Mouse (Mus musculus) thymus, adult 2 months (tissue): ENCODE measurements around the gene Wdr6. TPM values are rescaled to one million over a fixed set of nuclear protein-coding genes. Genes with fewer than 3 reads are reported as not detected.

Experiments
- DNase-seq: peaks from one replicate; pipeline ENCODE4 v3.0.0; 2021
- H3K27ac ChIP-seq: fragments of 200-500 bp; 2 replicates; pipeline ENCODE4 v1.5.1; 2012; ENCODE audit warnings: low read length, control low read depth; ENCODE audit not compliant: control insufficient read depth, insufficient read depth
- H3K27me3 ChIP-seq: fragments of 200-500 bp; 2 replicates; pipeline ENCODE4 v1.6.1; 2012; ENCODE audit warnings: mild to moderate bottlenecking, low read length, moderate library complexity, mixed read lengths; ENCODE audit not compliant: control insufficient read depth, insufficient read depth
- H3K36me3 ChIP-seq: fragments of 200-500 bp; 2 replicates; pipeline ENCODE4 v1.6.1; 2012; ENCODE audit warnings: mild to moderate bottlenecking, low read length, moderate library complexity; ENCODE audit not compliant: control insufficient read depth, insufficient read depth
- H3K4me1 ChIP-seq: fragments of 200-500 bp; replicated peaks from 2 replicates; pipeline ENCODE4 v1.6.1; 2012; ENCODE audit warnings: low read length; ENCODE audit not compliant: control insufficient read depth, insufficient read depth
- H3K4me3 ChIP-seq: fragments of 200-500 bp; 2 replicates; pipeline ENCODE4 v1.5.1; 2012; ENCODE audit warnings: mild to moderate bottlenecking, low read length, control low read depth, moderate library complexity; ENCODE audit not compliant: control insufficient read depth, insufficient read depth
- CTCF ChIP-seq: fragments of 200-500 bp; IDR thresholded peaks from 2 replicates; pipeline ENCODE4 v1.5.1; 2012; ENCODE audit warnings: mild to moderate bottlenecking, control low read depth, low read length, moderate library complexity, borderline replicate concordance; ENCODE audit not compliant: control insufficient read depth, poor library complexity, insufficient read depth; ENCODE audit errors: extremely low read depth
- POLR2A ChIP-seq: fragments of 200-500 bp; IDR thresholded peaks from 2 replicates; pipeline ENCODE4 v1.6.1; 2012; ENCODE audit warnings: mild to moderate bottlenecking, low read length, control low read depth, moderate library complexity; ENCODE audit not compliant: control insufficient read depth, poor library complexity, insufficient read depth; ENCODE audit errors: extremely low read depth
- WGBS: fragments of 180-500 bp; shearing (Covaris S2); methylation state at CpG from one replicate; pipeline ENCODE4 v1.1.7; 2018; 5-methylcytosine and 5-hydroxymethylcytosine counted together
- polyA plus RNA-seq: library from polyadenylated mRNA; depleted of rRNA; stranded (reverse); fragments of >200 nt; gene quantifications from 2 replicates; pipeline ENCODE4 v1.2.3, GENCODE M21; 2012; rRNA removed

Gene Wdr6
- polyA plus RNA-seq, 1 experiment, result 106 TPM

DNA sequence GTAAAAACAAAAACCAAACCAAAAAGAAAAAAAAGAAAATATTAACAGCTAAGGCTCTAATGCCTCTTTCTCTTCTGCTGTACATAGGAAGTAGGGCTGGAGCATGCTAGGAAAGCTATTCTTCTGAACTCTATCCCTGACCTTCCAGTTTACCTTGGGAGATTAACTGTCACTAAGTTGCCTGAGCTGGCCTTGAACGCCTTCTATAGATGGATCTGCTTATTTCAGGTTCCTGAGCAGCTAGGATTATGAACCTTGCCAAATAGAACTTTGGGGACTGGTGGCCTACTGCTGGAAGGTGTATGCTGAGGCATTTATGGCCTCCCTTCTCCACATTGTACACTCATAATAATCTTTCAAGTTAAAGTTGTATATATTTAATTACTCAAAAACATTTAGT is 47.6 kb downstream of the Wdr6 start:
- Histone ChIP-seq H3K27ac (no peak overlapping the region), H3K4me1 (no peaks in the 10 kb centered on the region), H3K4me3 (no peak overlapping the region), H3K27me3 (no peaks in the 10 kb centered on the region), H3K36me3 (peaks cover 72% of the 10 kb centered on the region)
- DNase-seq, result no peak
- no peak for TF ChIP-seq CTCF
- no peak for TF ChIP-seq POLR2A
- 97% methylated on average over 1 of the region's 1 CpGs for WGBS

- WGBS, result 83% methylated on average over 3 of the region's 3 CpGs
- no peaks in the 10 kb centered on the region for H3K4me1 ChIP-seq
Measured at GRCm38 (mm10) chr9:108525400-108525799, 53.1 kb downstream of the Wdr6 start.

GRCm38 (mm10) chr9:108523341-108523740 is 55.2 kb downstream of the Wdr6 start:
- Histone ChIP-seq H3K4me3 (no peak overlapping the region), H3K27me3 (no peaks in the 10 kb centered on the region), H3K36me3 (peaks cover 5% of the 10 kb centered on the region), H3K27ac (no peak overlapping the region), H3K4me1 (no peaks in the 10 kb centered on the region)
- DNase-seq, result no peak
- WGBS, result 97% methylated on average over 4 of the region's 4 CpGs
- no peak for TF ChIP-seq POLR2A
- no peak for TF ChIP-seq CTCF

More at GRCm38 (mm10) chr9:108525400-108525799, 53.1 kb downstream of the Wdr6 start:
- DNase-seq, result no peak
- Histone ChIP-seq H3K27me3 (no peaks in the 10 kb centered on the region), H3K27ac (no peak overlapping the region), H3K36me3 (peaks cover 25% of the 10 kb centered on the region), H3K4me3 (no peak overlapping the region)
- TF ChIP-seq POLR2A (no peak), CTCF (no peak)

Other genes with a start within 250 kb of the Wdr6 start
- 800 and 899 TPM in 2 replicates for gene Gpx1, start 239.8 kb downstream of the Wdr6 start, polyA plus RNA-seq
- 100 and 104 TPM in 2 replicates for gene Usp4, start 230.9 kb downstream of the Wdr6 start, polyA plus RNA-seq
- 0.70 and 1.9 TPM in 2 replicates for gene 1700102P08Rik, start 185.9 kb downstream of the Wdr6 start, polyA plus RNA-seq
- 0.09 and 0.12 TPM in 2 replicates for gene Ccdc36, start 150.3 kb downstream of the Wdr6 start, polyA plus RNA-seq
- not detected in 2 replicates for gene BC048562, start 142.3 kb downstream of the Wdr6 start, polyA plus RNA-seq
- gene Ccdc71, start 118.2 kb downstream of the Wdr6 start, polyA plus RNA-seq, result 39.6 and 40.2 TPM in 2 replicates
- gene Klhdc8b, start 117.2 kb downstream of the Wdr6 start, polyA plus RNA-seq, result 16.9 and 21.0 TPM in 2 replicates
- gene Lamb2, start 99.0 kb downstream of the Wdr6 start, polyA plus RNA-seq, result 16.1 and 33.7 TPM in 2 replicates
- 318 and 335 TPM in 2 replicates for gene Usp19, start 88.1 kb downstream of the Wdr6 start, polyA plus RNA-seq
- 376 and 382 TPM in 2 replicates for gene Qars, start 71.0 kb downstream of the Wdr6 start, polyA plus RNA-seq
- 200 and 225 TPM in 2 replicates for gene Qrich1, start 61.9 kb downstream of the Wdr6 start, polyA plus RNA-seq
- 160 and 200 TPM in 2 replicates for gene Impdh2, start 18.5 kb downstream of the Wdr6 start, polyA plus RNA-seq
- 65.5 and 74.2 TPM in 2 replicates for gene Ndufaf3, start 11.3 kb downstream of the Wdr6 start, polyA plus RNA-seq
- gene Dalrd3, start 8.9 kb downstream of the Wdr6 start, polyA plus RNA-seq, result 418 and 504 TPM in 2 replicates
- gene P4htm, start 18.9 kb upstream of the Wdr6 start, polyA plus RNA-seq, result 6.6 and 10.5 TPM in 2 replicates
- 56.0 and 63.0 TPM in 2 replicates for gene Arih2, start 70.6 kb upstream of the Wdr6 start, polyA plus RNA-seq
- 19.8 and 24.7 TPM in 2 replicates for gene Slc25a20, start 83.3 kb upstream of the Wdr6 start, polyA plus RNA-seq
- gene Prkar2a, start 110.6 kb upstream of the Wdr6 start, polyA plus RNA-seq, result 5.7 and 5.8 TPM in 2 replicates
- gene Ip6k2, start 205.1 kb upstream of the Wdr6 start, polyA plus RNA-seq, result 148 and 163 TPM in 2 replicates
- 24.4 and 30.0 TPM in 2 replicates for gene Nckipsd, start 229.6 kb upstream of the Wdr6 start, polyA plus RNA-seq
- gene Celsr3, start 247.6 kb upstream of the Wdr6 start, polyA plus RNA-seq, result 0.09 and 0.26 TPM in 2 replicates